Mouse (Mus musculus): ENCODE results near the gene Itpripl1.
"Not testable (repeated sequence)": the region's sequence is repeated elsewhere in the genome, so short reads cannot be mapped to it uniquely, and the experiment has no call there.

Gene Itpripl1

DNA sequence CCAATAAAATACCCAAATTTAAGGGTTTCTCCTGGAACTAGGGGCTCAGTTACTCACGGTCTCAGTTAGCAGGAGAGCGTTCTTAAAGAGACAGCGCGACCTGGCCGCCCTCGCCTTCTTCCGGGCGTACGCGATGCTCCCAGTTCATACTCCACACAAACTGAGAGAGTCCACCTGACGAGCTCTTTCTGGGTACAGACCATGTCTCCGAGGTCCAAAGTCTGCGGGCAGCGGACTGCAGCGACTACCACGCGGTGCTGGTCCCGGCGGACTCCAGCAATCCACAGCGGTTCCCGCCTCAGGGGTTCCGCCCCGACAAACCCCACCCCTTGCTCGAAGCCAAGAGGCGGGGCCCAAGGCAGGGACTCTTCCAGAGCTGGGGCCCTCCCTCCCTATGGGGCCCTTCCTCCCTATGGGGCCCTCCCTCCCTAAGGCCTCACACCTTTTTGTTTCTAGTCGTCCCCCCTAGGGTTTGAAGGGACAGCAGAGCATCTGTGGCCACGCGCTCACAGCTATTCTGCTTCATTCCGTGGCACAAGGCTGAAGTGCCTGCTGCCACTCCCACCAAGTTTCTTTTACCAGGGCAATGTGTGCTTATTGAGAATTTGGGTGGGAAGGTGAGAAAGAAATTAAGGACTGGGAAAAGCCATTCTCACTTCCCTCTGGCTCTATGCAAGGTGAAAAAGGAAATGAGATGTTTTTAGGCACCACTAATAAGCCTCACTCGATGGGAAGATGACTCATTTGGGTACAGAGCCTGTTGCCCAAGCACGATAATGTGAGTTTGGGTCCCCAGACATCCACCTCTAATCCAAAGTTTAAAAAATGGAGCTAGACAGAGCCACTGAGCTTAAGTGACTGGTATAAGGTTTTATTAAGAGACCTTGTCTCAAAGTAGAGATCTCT lies at the start of gene Itpripl1:
Itpripl1 (minus strand) TSS at position 285 of the 906 bp plus-strand sequence.
- peak in 1 of 2 experiments; percentile 35 for DNase-seq (ENCODE audit: low spot score in 2 of 2)

DNA sequence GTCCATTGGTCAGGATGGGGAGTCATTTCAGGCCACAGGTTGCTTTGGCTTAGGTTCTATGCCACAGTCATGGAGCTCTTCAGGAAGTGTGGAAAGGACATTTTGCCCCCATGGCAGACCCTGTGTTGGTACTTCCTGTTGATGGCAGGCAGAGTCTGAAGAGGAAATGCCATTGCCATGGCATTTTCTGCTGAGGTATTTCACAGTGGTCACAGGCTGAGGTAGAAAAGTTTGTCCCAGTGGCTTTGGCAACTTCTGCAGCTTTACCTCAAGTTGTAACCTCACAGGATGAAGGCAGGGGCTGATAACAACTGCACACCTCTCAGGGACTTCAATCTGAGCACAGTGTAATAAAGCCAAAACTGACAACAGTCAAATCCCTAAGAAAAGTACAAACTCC lies 46.3 kb upstream of the Itpripl1 start:
- no peak for DNase-seq (ENCODE audit: low spot score in 2 of 2)

DNA sequence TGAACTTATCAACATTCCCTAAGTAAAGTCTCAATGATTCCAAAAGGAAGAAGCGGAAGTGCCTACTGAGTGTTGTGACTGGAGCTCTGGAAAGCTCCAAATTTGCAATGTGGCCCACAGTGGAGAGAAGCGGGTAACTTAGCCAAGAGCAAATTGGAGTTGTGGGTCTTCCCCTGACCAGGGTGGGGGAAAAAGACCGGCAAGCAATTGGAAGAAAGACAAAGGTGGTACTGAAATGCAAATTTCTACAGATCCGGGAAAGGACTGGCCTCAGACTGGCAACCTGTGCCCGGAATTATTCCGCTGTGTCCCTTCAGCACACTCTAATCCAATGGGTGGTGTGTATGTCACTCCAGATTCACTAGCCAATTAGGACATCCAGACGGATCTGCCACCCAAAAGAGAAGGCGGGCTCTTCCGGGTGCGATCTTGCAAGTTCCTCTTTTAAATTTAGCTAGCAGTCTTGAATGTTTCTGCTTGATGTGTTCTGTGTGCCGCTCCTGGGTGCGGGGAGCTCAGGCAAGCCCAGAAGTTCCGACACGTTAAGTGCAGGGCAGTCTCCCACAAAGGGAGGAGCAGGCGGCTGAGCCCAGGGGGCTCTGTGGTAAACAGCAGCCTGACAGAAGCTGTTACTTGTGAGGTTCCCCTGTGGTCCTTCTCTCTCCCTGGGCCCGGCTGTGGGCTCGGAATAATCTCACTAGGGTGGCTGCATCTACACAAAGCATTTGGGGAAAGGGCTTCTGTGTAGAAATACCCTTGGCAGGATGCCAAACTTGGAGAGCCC lies 39.5 kb upstream of the Itpripl1 start:
- DNase-seq (ENCODE audit: low spot score in 2 of 2): peak; percentile 23 to 69

DNA sequence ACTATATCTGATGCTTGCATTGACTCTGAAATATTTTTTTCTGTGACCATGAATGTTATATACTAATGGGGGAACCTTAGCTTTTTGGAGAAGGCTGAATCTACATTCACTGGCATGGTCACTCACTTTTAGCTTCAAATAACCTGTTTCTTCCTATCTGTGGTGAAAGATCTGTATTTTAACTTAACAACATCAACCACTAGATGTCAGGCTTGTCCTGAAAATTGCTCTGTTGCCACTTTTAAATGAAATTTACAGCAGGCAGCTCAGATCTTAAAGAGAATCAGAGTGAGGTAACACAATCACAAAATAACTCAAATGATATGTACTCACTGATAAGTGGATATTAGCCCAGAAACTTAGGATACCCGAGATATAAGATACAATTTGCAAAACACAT lies 23.0 kb upstream of the Itpripl1 start:
- not testable (repeated sequence) for DNase-seq (ENCODE audit: low spot score in 2 of 2)

DNA sequence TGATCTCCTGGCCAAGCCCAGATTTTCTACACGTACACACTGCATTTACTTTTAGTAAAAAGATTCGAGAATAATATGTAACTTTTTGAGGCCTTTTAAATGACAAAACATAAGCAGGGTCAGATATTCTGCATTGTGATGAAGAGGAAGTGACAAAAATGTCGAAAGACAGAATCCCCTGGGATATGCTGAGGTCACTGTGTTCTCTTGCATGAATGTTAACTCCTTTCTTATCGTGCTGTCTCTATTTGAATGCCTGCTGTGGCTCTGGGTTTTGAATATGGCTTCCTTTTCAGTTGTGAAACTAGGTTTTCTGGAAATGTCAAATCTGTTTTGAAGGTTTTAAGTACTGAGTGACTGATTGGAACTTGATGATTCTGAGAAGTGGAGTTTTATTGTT lies 22.4 kb upstream of the Itpripl1 start:
- DNase-seq (ENCODE audit: low spot score in 2 of 2): no peak

DNA sequence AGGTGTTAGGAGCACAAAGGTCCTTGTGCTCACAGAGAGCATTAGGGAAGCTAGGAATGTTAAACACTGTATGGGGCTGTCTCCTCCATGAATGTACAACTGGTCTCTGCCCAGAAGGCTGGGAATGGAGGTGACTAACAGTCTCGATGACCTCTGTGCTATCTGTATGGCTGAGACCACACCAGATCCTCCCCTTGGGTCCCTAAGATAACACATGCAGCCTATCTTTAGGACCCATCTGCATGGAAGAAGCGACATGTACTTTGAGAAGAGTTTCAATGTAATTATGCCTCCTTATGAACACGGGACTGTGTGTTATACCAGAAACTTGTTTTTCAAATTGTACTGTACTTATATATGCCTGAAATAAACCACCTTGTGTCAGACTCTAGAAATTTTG lies 2.5 kb upstream of the Itpripl1 start:
- DNase-seq (ENCODE audit: low spot score in 2 of 2): no peak

DNA sequence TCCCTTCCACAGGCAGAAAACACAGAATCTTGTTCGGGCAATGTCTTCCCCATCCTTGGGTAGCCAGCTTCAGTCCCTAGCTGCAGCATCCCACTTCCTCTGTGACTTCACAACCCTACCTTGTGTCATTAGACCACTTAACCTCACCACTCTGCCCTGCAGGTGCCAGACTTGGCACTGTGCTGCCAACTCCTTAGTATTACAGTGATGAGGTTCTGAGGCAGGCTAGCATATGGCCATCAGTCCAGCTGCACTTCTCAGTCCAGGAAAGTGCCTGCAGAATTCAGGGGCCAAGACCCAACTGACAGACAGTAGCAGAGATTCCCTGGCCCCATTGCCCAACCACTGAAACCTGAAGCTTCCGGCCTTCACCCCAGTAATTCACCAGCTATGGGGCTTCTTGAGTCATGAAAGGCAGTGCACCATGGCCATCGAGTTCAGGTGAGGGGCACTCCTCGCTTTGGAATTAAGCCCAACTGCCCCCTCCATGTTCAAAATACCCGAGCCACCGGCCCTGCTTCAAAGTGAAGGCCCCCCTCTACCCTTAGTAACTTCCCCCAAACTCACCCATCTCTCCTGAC lies 575 bp downstream of the Itpripl1 start:
- DNase-seq (ENCODE audit: low spot score in 2 of 2): no peak

DNA sequence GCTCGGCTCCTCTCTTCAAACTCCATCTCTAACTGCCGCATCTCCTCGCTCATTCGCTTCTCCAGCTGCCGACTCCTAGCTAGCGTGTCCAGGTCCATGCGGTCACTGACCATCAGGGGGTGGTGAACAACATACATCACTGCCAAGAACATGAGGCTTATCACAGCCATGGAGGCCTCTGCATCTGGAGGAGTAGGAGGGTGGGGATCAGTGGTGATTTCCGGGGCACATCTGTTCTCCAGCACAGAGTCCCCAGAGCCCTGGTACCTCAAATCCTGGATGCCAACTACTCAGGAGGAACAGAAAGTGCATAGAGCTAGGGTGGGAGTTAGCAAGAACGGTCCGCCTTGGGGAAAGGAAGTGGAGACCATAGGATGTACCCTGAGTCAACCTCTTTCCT lies 1.2 kb downstream of the Itpripl1 start:
- no peak for DNase-seq (ENCODE audit: low spot score in 2 of 2)

DNA sequence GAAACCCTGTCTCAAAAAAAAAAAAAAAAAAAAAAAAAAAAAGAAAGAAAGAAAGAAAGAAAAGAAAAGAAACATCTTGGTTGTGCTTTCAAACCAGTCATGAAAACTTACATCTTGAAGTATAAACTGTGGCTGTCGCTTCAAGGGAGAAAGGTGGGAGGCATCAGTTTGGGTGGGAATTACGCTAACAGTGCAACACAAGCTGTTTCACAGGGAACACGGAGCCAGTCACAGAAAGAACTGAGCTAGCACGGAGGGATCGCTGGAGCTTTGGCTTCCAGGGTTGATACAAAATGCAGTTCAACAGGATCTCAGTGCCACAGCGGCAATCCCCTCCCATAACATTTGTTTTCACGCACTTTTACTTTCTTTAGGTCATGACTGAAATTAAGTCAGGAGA lies 3.2 kb downstream of the Itpripl1 start:
- DNase-seq (ENCODE audit: low spot score in 2 of 2): no peak

DNA sequence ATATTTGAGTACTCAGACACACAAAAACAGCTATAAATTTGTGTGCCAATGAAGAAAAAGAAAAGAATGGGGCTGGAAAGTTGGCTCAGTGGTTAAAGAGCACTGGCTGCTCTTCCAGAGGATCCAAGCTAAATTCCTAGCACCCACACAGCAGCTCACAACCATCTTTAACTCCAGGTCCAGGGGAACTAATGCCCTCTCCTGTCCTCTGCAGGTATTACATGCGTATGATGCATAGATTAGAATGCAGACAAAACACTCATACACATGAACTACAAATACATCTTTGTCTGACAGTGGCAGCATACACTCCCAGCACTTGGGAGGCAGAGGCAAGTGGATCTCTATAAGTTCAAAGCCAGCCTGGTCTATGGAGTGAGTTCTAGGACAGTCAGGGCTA lies 3.6 kb downstream of the Itpripl1 start:
- no peak for DNase-seq (ENCODE audit: low spot score in 2 of 2)

DNA sequence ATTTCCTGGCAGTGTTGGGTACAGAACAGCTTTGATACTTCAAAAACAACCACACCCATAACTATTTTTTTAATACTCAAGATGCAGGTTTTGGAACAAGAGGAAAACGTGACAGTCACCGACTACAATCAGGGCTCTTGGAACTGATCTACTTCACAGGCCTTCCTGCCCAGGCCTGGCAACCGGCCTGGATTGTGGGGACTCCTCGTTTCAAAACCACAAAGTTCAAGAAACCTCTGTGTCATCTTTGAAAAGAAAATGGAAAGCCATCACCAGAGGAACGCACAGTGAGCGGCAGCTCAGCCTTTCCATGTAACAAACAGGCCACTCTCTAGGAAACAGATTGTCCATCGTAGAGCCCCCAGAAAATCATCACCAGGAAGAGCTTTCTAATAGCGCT lies 4.1 kb downstream of the Itpripl1 start:
- DNase-seq (ENCODE audit: low spot score in 2 of 2): no peak

DNA sequence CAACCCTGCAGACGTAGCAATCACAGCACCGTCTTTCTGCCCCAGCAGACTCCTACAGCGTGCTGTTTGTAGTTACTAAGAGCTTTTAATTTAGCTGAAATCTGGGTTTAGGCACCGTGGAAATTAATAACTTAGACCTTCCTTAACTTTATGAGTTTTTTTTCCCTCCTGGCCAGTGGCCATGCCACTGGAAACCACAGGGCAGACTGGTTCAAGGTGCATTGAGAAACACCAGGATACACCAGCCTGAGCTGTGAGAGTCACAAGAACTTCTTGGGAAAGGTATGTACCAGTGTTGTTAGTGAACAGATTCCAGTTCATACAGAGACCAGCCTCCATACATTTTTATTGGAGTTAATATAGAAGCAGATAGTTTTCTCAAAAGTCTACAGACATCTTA lies 4.8 kb downstream of the Itpripl1 start:
- DNase-seq (ENCODE audit: low spot score in 2 of 2): no peak

DNA sequence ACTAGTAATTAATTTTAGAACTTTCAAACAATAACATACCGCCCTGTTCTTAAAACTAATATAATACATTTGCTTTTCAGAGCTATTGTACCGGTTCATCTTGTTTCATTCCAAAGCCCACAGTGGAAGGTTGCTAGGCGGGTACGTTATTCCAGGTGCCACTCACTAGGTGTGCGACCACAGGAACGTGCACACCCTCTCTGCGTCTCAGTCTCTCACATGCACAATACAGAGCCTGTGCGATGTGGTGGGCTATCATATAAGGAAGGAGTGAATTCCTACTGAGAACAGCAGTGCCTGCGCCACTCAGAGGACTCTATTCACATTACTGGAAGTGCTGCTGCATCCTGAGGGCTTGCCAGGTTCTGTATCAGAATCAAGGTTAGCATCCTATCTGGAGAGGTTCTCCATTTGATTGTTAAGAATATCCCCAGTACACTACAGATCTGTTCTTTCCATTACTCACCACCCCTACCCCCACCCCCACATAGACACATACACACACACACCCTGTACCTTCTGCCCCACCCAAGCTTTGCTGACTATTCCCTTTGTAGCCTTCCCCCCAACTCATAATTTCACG lies 5.3 kb downstream of the Itpripl1 start:
- DNase-seq (ENCODE audit: low spot score in 2 of 2): no peak

DNA sequence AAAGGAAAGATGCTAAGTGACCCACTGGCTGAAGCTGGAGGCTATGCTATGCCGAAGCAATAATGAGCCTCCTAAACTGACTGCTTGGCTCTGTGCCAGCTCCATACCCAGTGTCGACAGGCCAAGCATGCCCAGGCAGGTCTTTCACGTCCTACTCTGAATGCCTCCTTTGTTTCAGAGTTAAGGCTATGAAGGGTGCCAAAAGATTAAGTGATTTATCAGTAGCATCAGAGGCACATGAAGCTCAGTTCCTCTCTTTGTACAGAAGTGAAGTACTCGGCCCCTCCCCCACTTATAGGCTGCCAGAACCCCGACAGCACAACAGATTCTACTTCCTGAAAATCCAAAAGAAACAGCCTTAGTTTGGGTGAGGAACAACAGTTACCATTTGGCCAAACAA lies 6.3 kb downstream of the Itpripl1 start:
- peak in 1 of 2 experiments; percentile 20 for DNase-seq (ENCODE audit: low spot score in 2 of 2)

DNA sequence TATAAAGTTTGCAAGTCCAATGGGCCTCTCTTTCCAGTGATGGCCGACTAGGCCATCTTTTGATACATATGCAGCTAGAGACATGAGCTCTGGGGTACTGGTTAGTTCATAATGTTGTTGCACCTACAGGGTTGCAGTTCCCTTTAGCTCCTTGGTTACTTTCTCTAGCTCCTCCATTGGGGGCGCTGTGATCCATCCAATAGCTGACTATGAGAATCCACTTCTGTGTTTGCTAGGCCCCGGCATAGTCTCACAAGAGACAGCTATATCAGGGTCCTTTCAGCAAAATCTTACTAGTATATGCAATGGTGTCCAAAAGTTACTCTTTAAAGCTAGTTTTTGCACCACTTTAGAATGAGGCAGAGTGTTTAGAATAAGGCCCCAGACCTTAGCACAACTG lies 8.0 kb downstream of the Itpripl1 start:
- DNase-seq (ENCODE audit: low spot score in 2 of 2): not testable (repeated sequence)

DNA sequence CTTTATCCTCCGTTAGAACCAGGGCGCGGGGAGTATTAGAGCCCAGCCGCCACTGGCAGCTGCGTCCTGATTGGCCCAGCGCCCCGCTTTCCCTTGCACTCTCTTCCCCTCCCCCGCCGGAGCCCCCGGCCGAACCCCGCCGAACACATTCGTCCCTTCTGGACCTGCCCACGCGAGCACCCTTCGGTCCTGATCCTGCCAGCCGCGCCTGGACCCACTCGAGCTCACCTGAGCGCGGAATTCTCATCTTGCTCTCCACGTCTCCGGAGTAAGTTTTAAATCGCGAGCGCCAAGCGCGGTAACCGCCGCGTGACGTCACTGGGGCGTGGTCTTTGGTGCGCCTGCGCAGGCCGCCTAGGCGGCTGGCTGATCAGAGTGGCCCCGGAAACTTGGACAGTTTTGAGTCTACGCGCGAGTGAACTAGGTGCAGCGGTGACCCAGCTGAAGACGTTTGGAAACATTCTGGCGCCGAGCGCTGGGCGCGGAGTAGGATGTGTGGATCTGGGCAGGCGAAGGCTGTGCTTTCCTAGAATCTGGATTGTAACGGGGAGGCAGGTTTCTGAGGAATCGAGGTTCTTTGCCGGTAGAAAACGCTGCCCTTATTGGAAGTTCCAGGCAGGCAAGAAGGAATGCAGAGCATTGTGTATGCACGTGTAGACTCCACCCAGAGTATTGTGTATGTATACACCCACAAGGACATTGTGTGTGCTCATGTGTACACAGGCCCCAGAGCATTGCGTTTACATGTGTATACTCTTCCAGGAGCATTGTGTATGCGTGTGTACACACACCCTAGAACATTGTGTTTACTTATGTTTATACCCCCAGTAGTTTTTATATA lies 9.4 kb downstream of the Itpripl1 start, which contains the start of gene Ncaph:
Ncaph (minus strand) TSS at position 334 of the 841 bp plus-strand sequence.
- peak; percentile 88 to 93 for DNase-seq (ENCODE audit: low spot score in 2 of 2)

DNA sequence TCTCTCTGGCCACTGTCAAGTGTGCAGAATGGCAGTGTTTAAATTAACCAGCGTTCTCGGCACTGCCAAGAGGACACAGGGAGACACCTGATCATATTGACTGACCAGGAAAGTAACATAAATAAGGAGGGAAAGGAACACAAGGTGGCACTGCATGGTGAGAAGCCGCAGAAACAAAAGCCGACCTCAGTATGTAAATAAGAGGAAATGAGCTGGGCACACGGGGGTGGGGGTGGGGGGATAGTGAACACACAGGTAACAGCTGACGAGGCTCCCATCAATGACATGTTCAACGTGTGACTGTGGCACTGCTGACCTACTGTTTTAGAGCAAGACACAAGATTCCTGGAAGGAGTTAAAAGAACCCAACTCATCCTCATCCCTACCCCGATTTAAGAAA lies 11.9 kb downstream of the Itpripl1 start:
- no peak for DNase-seq (ENCODE audit: low spot score in 2 of 2)

DNA sequence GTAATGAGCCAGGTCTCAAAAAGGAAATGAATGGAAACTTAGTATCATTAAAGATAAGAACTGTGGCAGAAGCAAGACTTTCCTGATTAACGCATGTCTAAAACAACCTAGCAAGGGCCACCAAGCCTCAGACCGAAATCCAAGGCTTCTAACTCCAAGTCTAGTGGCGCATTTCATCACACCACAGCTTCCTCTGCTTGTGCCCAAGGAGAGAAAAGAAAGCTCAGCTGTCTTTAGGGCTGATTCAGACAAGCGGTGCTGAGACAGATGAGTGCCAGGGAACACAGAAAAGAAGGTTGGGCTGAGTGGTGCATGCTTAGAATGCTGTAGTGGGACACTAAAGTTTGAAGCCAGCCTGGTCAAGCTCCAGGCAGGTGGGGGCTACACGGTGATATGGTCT lies 14.3 kb downstream of the Itpripl1 start:
- DNase-seq (ENCODE audit: low spot score in 2 of 2): no peak

DNA sequence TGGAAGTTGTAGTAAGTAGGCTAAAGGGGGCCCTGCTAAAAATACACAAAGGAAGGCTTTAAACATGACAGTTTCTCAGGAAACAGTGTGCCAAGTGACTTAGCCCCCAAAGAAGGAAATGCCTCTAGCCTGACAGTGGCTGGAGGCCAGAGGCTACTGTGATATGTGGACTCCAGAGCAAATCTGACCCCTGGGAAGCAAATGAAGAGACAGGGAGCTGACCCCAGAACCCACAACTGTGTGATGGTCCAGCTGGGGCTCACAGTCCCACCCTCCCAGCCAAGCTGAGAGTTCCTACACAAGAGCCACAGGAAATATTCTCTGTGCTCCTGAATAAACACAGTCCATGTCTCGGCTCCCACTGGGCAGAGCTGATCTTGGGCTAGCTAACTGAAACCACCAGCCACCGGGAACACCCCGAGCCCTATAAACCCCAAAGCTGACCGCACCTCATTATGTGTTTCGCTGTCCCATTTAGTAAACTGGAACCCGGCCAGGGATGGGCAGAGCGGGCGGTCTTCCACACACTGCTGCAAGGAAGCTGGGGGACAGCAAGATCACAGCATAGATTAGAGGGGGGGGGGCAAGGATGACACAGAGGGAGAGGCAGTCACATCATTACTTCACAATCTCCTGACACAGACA lies 21.5 kb downstream of the Itpripl1 start:
- DNase-seq (ENCODE audit: low spot score in 2 of 2): no peak

DNA sequence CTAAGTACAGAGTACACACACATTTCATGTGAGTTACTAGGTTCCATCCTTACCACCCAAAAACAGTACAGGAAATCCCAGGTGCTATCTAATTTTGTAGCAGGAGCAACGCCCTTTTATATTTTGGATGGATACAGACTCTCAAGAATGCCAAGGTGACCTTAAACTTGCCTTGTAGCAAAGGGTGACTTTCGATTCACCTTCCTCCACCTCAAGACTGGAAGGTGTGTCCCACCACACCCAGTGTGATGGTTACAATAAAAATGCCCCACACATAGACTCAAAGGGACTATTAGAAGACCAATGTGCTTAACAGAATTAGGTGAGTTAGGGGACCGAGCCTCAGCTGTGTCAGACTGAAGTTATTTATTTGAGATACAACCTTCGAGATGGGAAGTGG lies 34.3 kb downstream of the Itpripl1 start:
- no peak for DNase-seq (ENCODE audit: low spot score in 2 of 2)

DNA sequence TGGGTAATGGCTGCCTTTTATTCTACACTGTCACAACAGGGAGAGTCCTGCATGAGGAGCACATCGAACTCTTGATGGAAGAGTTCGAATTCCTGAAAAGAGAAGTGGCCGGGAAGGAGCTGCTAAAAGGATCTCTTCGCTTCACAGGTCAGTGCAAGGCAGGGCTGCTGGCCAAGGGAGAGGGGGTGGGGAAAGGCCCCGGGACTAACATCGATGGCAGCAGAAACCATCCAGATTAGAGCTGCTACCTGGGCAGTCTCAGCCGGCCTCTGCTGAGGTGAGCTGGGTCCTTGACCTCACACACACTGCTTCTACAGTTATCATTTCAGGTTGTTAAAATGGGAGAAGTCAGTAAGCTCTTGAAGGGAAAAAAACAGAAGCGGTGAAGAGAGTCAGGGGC lies 51.2 kb downstream of the Itpripl1 start:
- no peak for DNase-seq (ENCODE audit: low spot score in 2 of 2)
